Comparison of ENCODE assay signal across 8 mouse cellular contexts in genomic region chr8:12994468-12994867, GRCm38 (mm10). TPM values are rescaled to one million over a fixed set of nuclear protein-coding genes. Genes with fewer than 3 reads are reported as not detected.
ATAC-seq and TF ChIP-seq lines count a peak whose summit lies in the region.
"Had no signal": no experiment of that assay in that cellular context is flagged by ENCODE, and none has a peak within 500 bp of the region (broad histone marks: within the 10 kb centered on the region; RNA-seq: fewer than 3 reads in every experiment).

No protein-coding gene starts in this region.

- H3K4me3 ChIP-seq in myocyte = no peak overlapping the region
- H3K4me3 ChIP-seq in intestine, embryonic 16.5 days (ENCODE audit: low read length) = no peak overlapping the region

- H3K36me3 ChIP-seq in myocyte (ENCODE audit: control insufficient read depth, insufficient read depth) = no peaks in the 10 kb centered on the region
- no peaks in the 10 kb centered on the region for H3K36me3 ChIP-seq in intestine, embryonic 16.5 days (ENCODE audit: control insufficient read depth, insufficient read depth, low read length)
- H3K36me3 ChIP-seq: G1E had no signal

- ATAC-seq in intestine, embryonic 16.5 days = no peak
- ATAC-seq: activated CD4-positive, CD25-positive, alpha-beta regulatory T cell, adult 4 months; CD4-positive, CD25-positive, alpha-beta regulatory T cell, adult 4 months; Patski had no signal

- no peaks in the 10 kb centered on the region for H3K79me2 ChIP-seq in myocyte (ENCODE audit: control insufficient read depth, insufficient read depth)

- WGBS in intestine, embryonic 16.5 days = 75% methylated on average over 5 of the region's 5 CpGs

- H3K4me2 ChIP-seq in myocyte (ENCODE audit: low read depth) = no peak overlapping the region
- no peak overlapping the region for H3K4me2 ChIP-seq in intestine, embryonic 16.5 days (ENCODE audit: low read depth, low read length)

- no peak overlapping the region for H3K27ac ChIP-seq in intestine, embryonic 16.5 days (ENCODE audit: low read length)

- TF ChIP-seq POLR2A in myocyte (IDR thresholded peaks at IDR 0.05; ENCODE audit: insufficient read length, low read depth) = no peak

- H3K4me1 ChIP-seq in intestine, embryonic 16.5 days (ENCODE audit: control insufficient read depth, insufficient read depth, low read length) = no peaks in the 10 kb centered on the region

- H3ac ChIP-seq in myocyte (ENCODE audit: control insufficient read depth, insufficient read length) = no peak overlapping the region

- no peaks in the 10 kb centered on the region for H3K27me3 ChIP-seq in myocyte (ENCODE audit: control insufficient read depth, insufficient read depth, insufficient read length)
- no peaks in the 10 kb centered on the region for H3K27me3 ChIP-seq in intestine, embryonic 16.5 days (replicated peaks; ENCODE audit: control insufficient read depth, insufficient read depth, low read length)
- H3K27me3 ChIP-seq: Patski had no signal

- no peak overlapping the region for H3K9ac ChIP-seq in intestine, embryonic 16.5 days (ENCODE audit: low read depth, low read length)

- no peaks in the 10 kb centered on the region for H3K9me3 ChIP-seq in intestine, embryonic 16.5 days (ENCODE audit: control insufficient read depth, low read length)
- H3K9me3 ChIP-seq: G1E had no signal

TF ChIP-seq in myocyte, 11 proteins besides CTCF, POLR2A, EP300 and RAD21:
- TF ChIP-seq MYOD1 (IDR thresholded peaks at IDR 0.05; ENCODE audit: control insufficient read depth in 1 of 3, insufficient read length in 2 of 3, low read depth in 2 of 3) (peak in 1 of 3 experiments; percentile 52), MYOG (IDR thresholded peaks at IDR 0.05; ENCODE audit: control insufficient read depth in 1 of 3, insufficient read depth in 1 of 3, insufficient read length in 2 of 3, low read depth in 2 of 3) (peak in 2 of 3 experiments; percentile 16 to 70), POLR2AphosphoS2 (IDR thresholded peaks at IDR 0.05; ENCODE audit: insufficient read length, low read depth) (no peak), TCF12 (IDR thresholded peaks at IDR 0.05; ENCODE audit: insufficient read depth, poor library complexity, severe bottlenecking) (peak; percentile 24)

RNA-seq across cellular contexts. Expression of gene F7, which starts 31.4 kb away (rescaled TPM):
- 0.08 TPM for polyA plus RNA-seq in myocyte (2012; fragmentation: generic; extraction: Trizol)
- polyA plus RNA-seq in intestine, embryonic 16.5 days (2015; fragmentation: Nextera tagmentation; extraction: Ambion mirVana) = 0.13 and 0.18 TPM in 2 replicates
- polyA plus RNA-seq: activated CD4-positive, CD25-positive, alpha-beta regulatory T cell, adult 4 months; C2C12; CD4-positive, CD25-positive, alpha-beta regulatory T cell, adult 4 months; G1E; Patski had no signal

RNA-seq across cellular contexts. Expression of gene F10, which starts 42.6 kb away (rescaled TPM):
- not detected for polyA plus RNA-seq in myocyte (2012; fragmentation: generic; extraction: Trizol)
- 27.6 and 42.9 TPM in 2 replicates for polyA plus RNA-seq in intestine, embryonic 16.5 days (2015; fragmentation: Nextera tagmentation; extraction: Ambion mirVana)
- polyA plus RNA-seq: activated CD4-positive, CD25-positive, alpha-beta regulatory T cell, adult 4 months; C2C12; CD4-positive, CD25-positive, alpha-beta regulatory T cell, adult 4 months; cerebellum, adult 2 months; G1E; Patski had no signal

Comparison
In these comparisons a context has a peak if more than half of its experiments do, and no peak if none do; other contexts are left out.
1. RNA of gene F10, which starts 42.6 kb away (polyA plus RNA-seq): 27.6 to 42.9 TPM in intestine, embryonic 16.5 days; not detected in myocyte (single experiment); every median in the first group is over 10 times any median in the second.